Mouse (Mus musculus) kidney, adult 9 months (tissue): ENCODE measurements at regions not wholly inside any gene's neighbourhood (a gene's known extent, or its start where the extent isn't known, plus 50 kb on each side); places are given as distances from the start of the nearest gene placed in this dataset.
A peak's percentile ranks its signal among the peaks of the same experiment; 100 is the strongest.

ENCODE experiments used
- DNase-seq: peaks from one replicate; pipeline ENCODE4 v3.0.0; 2022

GRCm38 (mm10) chr6:126350476-126350875 is 183.8 kb upstream of the Ntf3 start:
- no peak for DNase-seq

DNA sequence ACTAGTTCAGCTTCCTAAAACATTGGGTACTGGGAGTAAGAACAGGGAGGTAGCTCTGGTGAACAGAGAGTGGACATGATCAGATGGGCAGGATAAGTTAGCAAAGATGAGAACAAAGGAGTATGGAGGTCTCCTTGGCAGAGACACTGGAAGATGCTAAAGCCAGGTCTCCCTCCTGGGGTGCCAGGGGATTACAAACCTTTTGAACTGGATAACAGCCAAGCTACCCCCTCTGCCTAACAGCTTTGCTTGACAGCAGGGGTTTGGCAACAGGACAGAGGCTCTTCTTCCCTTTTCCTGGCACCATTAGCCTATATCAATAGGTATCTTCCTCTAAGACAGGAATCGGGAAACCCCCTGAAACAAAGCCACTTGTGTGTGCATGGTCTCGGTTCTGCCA is 183.2 kb upstream of the Ntf3 start:
- DNase-seq, result no peak

DNA sequence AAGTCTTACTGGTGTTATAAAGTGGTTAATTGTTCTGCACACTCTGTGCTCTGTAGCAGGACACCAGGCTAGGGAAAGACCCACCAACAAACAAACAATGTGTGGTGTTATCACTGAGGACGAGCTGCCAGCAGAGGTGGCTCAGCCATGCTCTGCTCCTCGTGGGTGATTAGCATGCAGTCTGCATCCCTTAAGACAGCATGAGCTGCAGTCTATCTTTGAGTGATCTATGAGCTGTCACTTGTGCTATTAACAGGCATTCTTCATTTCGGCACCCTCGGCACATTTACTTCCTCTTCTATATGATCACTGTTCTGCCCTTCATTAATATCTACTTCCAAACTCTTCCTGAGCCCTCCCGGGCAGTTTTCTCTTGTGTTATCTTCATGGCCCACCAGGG is 178.5 kb upstream of the Ntf3 start:
- DNase-seq, result no peak

DNA sequence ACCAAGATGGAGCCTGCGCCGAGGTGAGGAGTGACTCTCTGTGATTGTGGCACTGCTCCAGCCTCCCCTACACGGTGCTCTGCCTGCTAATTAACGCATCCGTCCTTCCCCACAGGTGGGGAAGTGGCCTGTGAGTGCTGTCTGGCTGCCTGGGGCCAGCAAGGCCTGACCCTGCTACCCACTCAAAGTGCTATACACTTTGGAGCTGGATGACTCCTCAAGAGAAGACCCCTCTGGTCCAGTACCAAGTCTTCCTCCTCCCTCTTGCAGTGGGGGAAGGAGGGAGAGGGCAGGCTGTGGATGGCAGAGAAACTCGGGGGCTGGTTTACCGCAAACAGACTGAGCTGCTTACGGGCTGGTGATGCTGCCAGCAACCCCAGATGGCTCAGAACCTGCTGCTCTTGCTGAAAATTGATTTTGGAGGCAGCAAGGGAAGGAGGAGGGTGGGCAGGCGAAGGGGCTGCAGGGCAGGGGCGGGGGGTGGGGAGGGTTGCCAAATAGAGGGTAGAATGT is 173.4 kb upstream of the Ntf3 start:
- DNase-seq, result no peak

DNA sequence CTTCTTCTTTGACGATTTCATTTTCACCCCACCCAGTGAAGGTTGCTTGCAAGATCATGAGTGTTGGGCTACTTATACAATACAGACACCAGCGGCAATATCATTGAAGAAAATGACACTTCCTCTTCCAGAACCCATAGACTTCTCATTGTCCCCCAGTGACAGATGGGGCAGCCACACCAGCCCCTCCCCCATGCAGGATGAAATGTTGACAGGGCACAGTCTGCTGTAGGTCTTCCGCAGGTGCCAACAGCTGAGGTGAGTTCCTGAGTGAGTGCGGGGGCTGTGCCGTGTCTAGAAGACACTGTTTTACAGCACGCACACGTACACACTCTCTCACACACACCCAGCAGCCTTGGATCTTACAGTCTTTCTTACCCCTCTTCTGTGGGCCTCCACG is 171.0 kb upstream of the Ntf3 start:
- no peak for DNase-seq

DNA sequence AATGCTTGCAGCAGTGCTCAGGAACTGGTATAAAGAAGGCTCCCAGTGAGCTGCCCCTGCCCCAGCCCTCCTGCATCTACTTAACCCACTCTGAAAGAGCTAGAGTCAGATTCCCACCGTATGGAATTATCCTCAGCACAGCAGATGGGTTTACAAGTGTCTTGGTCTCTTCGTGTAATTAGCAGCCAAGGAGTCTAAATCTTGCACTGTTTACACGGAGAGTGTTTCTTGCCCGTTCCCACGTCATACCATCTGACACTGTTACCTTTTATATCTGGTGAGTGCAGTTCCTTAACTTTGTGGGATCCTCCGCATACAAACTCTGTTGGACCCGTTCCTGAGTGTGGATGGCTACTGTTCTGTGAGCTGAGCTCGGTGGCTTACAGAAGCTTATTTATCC is 167.5 kb upstream of the Ntf3 start:
- DNase-seq, result no peak

GRCm38 (mm10) chr6:126327187-126327586 is 160.5 kb upstream of the Ntf3 start:
- DNase-seq, result no peak

DNA sequence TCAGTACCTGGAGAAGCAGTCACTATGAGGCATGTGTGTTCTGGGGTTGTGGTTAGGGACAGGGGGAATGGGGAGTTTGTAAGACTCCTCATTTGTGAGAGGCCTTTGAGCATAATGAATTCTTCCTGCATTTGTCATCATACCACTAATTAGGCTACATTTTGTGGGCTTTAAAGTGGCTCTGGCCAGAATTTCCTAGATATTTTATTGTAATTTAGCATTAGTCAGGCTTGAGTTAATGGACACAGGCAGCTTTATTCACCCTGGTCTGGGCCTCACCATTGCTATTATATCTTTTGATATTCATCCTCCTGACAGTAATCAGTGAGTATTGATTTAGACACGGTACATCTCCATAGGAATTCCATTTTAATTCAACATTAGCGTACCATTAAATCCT is 151.8 kb upstream of the Ntf3 start:
- no peak for DNase-seq

GRCm38 (mm10) chr6:126310786-126311480 is 144.2 kb upstream of the Ntf3 start:
- DNase-seq, result no peak

DNA sequence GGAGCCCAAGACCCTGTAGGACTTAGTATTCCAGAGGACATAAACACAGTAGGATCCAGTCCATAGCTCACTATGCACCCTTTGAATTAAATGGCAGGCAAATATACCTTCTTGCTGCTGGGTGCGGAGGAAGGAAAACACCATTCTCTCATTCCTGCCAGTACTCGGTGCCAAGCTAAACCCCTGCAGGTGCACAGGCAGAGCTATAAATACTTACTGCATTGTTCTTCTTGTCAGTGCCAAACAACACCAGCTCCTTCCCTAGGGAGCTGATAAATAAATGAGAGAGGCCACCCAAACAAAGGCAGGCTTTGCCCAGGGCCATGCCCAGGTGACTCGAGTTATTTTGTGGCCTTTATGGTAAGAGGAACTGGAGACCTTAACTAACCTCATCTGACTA is 136.4 kb upstream of the Ntf3 start:
- DNase-seq, result no peak

DNA sequence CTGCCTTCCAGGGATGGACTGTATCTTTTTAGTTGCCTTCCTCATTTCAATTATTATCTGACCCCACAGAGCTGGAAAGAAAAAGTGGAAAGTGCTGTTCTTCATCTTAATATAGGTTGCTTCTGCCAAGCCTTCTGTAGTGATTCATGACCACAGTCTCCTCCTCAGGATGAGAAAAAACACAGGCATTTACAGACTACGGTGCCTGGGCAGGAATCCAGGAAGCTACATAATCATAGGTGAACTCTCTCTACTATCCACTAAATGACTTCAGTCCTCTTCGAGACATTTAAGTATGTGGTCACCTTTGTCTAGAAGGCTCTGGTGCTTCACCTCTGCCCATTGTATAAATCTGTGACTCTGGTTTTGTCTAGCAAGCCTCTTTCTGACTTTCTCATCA is 124.9 kb upstream of the Ntf3 start:
- no peak for DNase-seq

DNA sequence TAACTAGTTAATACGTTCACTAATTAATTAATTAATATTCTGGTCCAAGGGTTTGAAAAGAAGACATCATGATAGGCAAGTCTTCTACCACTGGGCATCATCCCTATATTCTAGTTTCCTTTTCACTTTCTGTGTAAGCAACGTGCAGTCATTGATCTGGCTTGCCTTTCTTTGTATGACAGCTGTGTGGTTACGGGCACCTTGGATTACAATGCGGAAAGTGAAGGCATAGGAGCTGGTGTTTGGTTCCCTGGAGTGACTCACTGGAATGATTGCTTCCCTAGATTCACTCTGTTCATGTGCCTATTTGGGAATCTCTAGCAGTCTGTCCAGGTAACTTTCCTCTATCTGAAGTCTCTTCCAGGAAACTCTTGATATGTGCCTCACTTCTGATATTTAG is 120.5 kb upstream of the Ntf3 start:
- DNase-seq, result no peak

- DNase-seq, result no peak
These were observed 119.5 kb upstream of the Ntf3 start for GRCm38 (mm10) chr6:126286201-126286600.

DNA sequence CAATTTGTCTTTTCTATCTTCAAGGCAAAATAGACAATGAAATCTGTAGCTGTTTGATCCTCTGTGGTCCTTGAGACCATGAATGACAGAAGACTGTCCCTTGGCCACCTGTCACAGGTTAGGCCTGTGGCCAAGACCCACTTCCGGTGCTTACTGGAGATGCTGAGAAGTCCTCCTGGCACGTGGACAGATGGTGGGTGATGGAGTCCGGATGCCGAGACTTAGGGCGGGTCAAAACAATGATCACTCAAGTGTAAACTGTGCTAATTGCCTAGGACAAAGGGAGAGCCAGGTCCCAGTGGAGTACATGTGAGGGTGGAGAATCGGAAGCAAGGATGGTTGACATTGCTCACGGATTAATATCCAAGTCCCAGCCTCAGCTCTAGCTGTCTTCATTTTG is 117.7 kb upstream of the Ntf3 start:
- DNase-seq, result no peak

DNA sequence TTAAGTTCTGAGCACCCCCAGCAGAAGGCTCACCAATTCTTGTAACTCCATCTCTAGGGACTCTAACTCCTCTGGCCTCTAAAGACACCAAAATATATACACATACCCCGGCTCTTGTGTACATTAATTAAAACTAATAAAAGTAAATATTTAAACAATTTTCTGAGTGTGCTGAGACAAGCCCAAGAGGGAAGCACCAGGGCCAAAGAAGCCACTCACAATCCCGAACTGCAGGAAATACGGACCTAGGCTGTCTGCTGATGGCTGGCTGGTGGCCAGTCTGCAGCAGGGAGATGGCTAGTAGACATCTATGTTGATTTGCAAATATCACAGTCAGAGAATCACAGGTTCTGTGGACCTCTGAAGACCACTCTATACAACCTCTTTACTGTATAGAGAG is 113.6 kb upstream of the Ntf3 start:
- no peak for DNase-seq

DNA sequence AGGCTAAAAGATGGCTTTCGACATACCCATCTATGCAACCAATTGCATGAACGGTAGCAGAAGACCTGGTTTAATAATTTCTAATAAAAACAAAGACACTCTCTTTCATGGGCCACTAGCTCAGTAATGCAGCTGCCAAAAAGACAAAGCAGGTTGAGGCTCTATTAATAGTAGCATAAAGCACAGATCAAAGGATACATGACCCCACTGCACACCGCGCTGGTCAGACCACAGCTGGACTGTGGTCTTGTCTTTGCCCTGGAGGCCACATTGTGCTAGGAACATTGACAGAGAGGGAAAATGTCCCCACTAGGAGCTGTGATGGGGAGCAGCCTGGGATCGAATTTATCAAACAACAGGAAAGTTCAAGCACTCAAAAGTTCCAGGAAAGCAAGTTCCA is 79.3 kb upstream of the Ntf3 start:
- peak; percentile 62 for DNase-seq

- DNase-seq, result peak; percentile 50
These were observed 78.7 kb upstream of the Ntf3 start for GRCm38 (mm10) chr6:126245431-126245830.

DNA sequence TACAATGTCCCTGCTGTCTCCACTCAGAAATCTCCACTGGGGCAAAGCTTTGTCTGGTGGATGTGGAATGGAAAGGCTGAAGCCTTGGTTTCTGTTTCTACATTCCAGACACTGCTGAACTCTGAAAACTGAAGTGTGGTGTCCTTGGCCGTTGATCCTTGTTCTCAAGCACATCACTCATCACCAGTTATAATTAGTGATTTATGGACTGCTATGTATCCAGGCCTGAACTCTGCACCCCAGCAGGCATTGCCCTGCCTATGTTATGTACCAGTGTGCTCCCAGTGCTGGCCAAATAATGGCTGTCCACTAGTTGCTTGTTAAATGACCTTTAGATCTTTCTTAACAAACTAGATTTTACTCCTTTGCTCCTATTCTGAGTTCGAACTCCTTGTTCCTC is 75.6 kb upstream of the Ntf3 start:
- peak; percentile 73 for DNase-seq

GRCm38 (mm10) chr6:126240256-126240655 is 73.5 kb upstream of the Ntf3 start:
- DNase-seq, result no peak
